Mouse (Mus musculus) lung, postnatal 36 days (tissue): Measurements from ENCODE around the gene 2610507B11Rik.

Experiments
- DNase-seq: peaks from one replicate; pipeline ENCODE4 v3.0.0; 2022; ENCODE audit warnings: mixed read lengths

The 2610507B11Rik gene

GRCm38 (mm10) chr11:78289146-78289763 lies 27.7 kb downstream of the 2610507B11Rik start:
- no peak for DNase-seq

GRCm38 (mm10) chr11:78290654-78291053 lies 29.1 kb downstream of the 2610507B11Rik start, which contains the start of gene BC030499:
TSS of gene BC030499 (plus strand) at chr11:78290841.
- no peak for DNase-seq

GRCm38 (mm10) chr11:78294585-78294984 lies 33.0 kb downstream of the 2610507B11Rik start:
- no peak for DNase-seq

GRCm38 (mm10) chr11:78300917-78301316 lies 39.4 kb downstream of the 2610507B11Rik start:
- peak; percentile 4 for DNase-seq

- DNase-seq, result peak; percentile 93
Observed at GRCm38 (mm10) chr11:78301357-78302084, 40.0 kb downstream of the 2610507B11Rik start, which contains the start of gene Spag5. TSS of gene Spag5 (plus strand) at chr11:78301529.

- DNase-seq, result no peak
Observed at GRCm38 (mm10) chr11:78305272-78305671, 43.7 kb downstream of the 2610507B11Rik start.

- DNase-seq, result no peak
Observed at GRCm38 (mm10) chr11:78310861-78311511, 49.4 kb downstream of the 2610507B11Rik start.

GRCm38 (mm10) chr11:78313662-78314061 lies 52.1 kb downstream of the 2610507B11Rik start:
- no peak for DNase-seq

GRCm38 (mm10) chr11:78318411-78318810 lies 56.9 kb downstream of the 2610507B11Rik start:
- DNase-seq, result no peak

GRCm38 (mm10) chr11:78322076-78322831 lies 60.7 kb downstream of the 2610507B11Rik start:
- DNase-seq, result no peak

GRCm38 (mm10) chr11:78322860-78323259 lies 61.3 kb downstream of the 2610507B11Rik start, which contains the start of gene Aldoc:
TSS of gene Aldoc (plus strand) at chr11:78322968.
- DNase-seq, result peak; percentile 96

GRCm38 (mm10) chr11:78324000-78324785 lies 62.6 kb downstream of the 2610507B11Rik start:
- no peak for DNase-seq

GRCm38 (mm10) chr11:78324965-78325364 lies 63.4 kb downstream of the 2610507B11Rik start:
- DNase-seq, result no peak

GRCm38 (mm10) chr11:78327215-78327614 lies 65.7 kb downstream of the 2610507B11Rik start:
- no peak for DNase-seq

GRCm38 (mm10) chr11:78327634-78328511 lies 66.3 kb downstream of the 2610507B11Rik start, which contains the start of gene Pigs:
TSS of gene Pigs (plus strand) at chr11:78328415.
- peak; percentile 99 for DNase-seq

- no peak for DNase-seq
Observed at GRCm38 (mm10) chr11:78328512-78329056, 67.0 kb downstream of the 2610507B11Rik start.

- no peak for DNase-seq
Observed at GRCm38 (mm10) chr11:78332676-78333075, 71.1 kb downstream of the 2610507B11Rik start.

- no peak for DNase-seq
Observed at GRCm38 (mm10) chr11:78333992-78334391, 72.4 kb downstream of the 2610507B11Rik start.

GRCm38 (mm10) chr11:78337040-78337439 lies 75.5 kb downstream of the 2610507B11Rik start:
- no peak for DNase-seq
